Mouse (Mus musculus) hindbrain, embryonic 16.5 days (tissue): ENCODE measurements at regions not wholly inside any gene's neighbourhood (a gene's known extent, or its start where the extent isn't known, plus 50 kb on each side); places are given as distances from the start of the nearest gene placed in this dataset.

Experiments used
- ATAC-seq: fragments of 200-750 bp; cut with Nextera tagmentation; 2 replicates; pipeline ENCODE4 v1.8.0; 2017; ENCODE audit warnings: moderate TSS enrichment, moderate library complexity
- H3K27ac ChIP-seq: fragments of 300-500 bp; sonication (generic); 2 replicates; pipeline ENCODE4 v1.5.1; 2014; ENCODE audit warnings: low read depth, mild to moderate bottlenecking, control low read depth, low read length, moderate library complexity
- H3K27me3 ChIP-seq: fragments of 300-500 bp; sonication (generic); replicated peaks from 2 replicates; pipeline ENCODE4 v1.6.1; 2014; ENCODE audit warnings: low read length; ENCODE audit not compliant: control insufficient read depth, insufficient read depth
- H3K36me3 ChIP-seq: fragments of 300-500 bp; sonication (generic); 2 replicates; pipeline ENCODE4 v1.6.1; 2014; ENCODE audit warnings: mild to moderate bottlenecking, low read length, moderate library complexity, mixed read lengths; ENCODE audit not compliant: control insufficient read depth, insufficient read depth
- H3K4me1 ChIP-seq: fragments of 300-500 bp; sonication (generic); 2 replicates; pipeline ENCODE4 v1.6.1; 2014; ENCODE audit warnings: low read depth, low read length; ENCODE audit not compliant: control insufficient read depth, insufficient read depth
- H3K4me2 ChIP-seq: fragments of 300-500 bp; sonication (generic); 2 replicates; pipeline ENCODE4 v1.6.1; 2014; ENCODE audit warnings: mild to moderate bottlenecking, low read length, control low read depth, moderate library complexity
- H3K4me3 ChIP-seq: fragments of 300-500 bp; sonication (generic); 2 replicates; pipeline ENCODE4 v1.5.1; 2014; ENCODE audit warnings: mild to moderate bottlenecking, low read length, control low read depth, moderate library complexity
- H3K9ac ChIP-seq: fragments of 300-500 bp; sonication (generic); 2 replicates; pipeline ENCODE4 v1.6.1; 2014; ENCODE audit warnings: low read depth, mild to moderate bottlenecking, control low read depth, low read length, moderate library complexity
- H3K9me3 ChIP-seq: fragments of 300-500 bp; sonication (generic); 2 replicates; pipeline ENCODE4 v1.6.1; 2014; ENCODE audit warnings: mild to moderate bottlenecking, low read length, moderate library complexity; ENCODE audit not compliant: control insufficient read depth
- WGBS: fragments of 180-500 bp; shearing (Covaris S2); extraction: QIAGEN DNeasy Blood & Tissue Kit; methylation state at CpG from one replicate; pipeline ENCODE4 v1.1.7; 2014; 5-methylcytosine and 5-hydroxymethylcytosine counted together

- no peaks in the 10 kb centered on the region for H3K36me3 ChIP-seq
- no peaks in the 10 kb centered on the region for H3K9me3 ChIP-seq
- WGBS: 77% methylated on average over 5 of the region's 5 CpGs
- no peak for ATAC-seq
- no peak overlapping the region for H3K27ac ChIP-seq
- no peaks in the 10 kb centered on the region for H3K4me1 ChIP-seq
- no peaks in the 10 kb centered on the region for H3K27me3 ChIP-seq
- H3K9ac ChIP-seq: no peak overlapping the region
- no peak overlapping the region for H3K4me2 ChIP-seq
- no peak overlapping the region for H3K4me3 ChIP-seq
Measured at GRCm38 (mm10) chr4:58698828-58699227, 88.7 kb downstream of the Olfr267 start.

- 62% methylated on average over 4 of the region's 4 CpGs for WGBS
- Histone ChIP-seq H3K36me3 (no peaks in the 10 kb centered on the region), H3K27me3 (no peaks in the 10 kb centered on the region), H3K27ac (no peak overlapping the region), H3K4me1 (no peaks in the 10 kb centered on the region), H3K9me3 (no peaks in the 10 kb centered on the region), H3K9ac (no peak overlapping the region), H3K4me2 (no peak overlapping the region), H3K4me3 (no peak overlapping the region)
- ATAC-seq: no peak
Measured at GRCm38 (mm10) chr4:58696684-58697083, 90.8 kb downstream of the Olfr267 start.

- no peak for ATAC-seq
- Histone ChIP-seq H3K9ac (no peak overlapping the region), H3K27me3 (no peaks in the 10 kb centered on the region), H3K36me3 (no peaks in the 10 kb centered on the region), H3K4me1 (no peaks in the 10 kb centered on the region), H3K4me2 (no peak overlapping the region), H3K4me3 (no peak overlapping the region), H3K27ac (no peak overlapping the region), H3K9me3 (no peaks in the 10 kb centered on the region)
- 68% methylated on average over 6 of the region's 6 CpGs for WGBS
Measured at GRCm38 (mm10) chr4:58695281-58695680, 92.2 kb downstream of the Olfr267 start.

GRCm38 (mm10) chr4:58693018-58693417, 94.5 kb downstream of the Olfr267 start:
- 85% methylated on average over 6 of the region's 6 CpGs for WGBS
- Histone ChIP-seq H3K27ac (no peak overlapping the region), H3K4me2 (no peak overlapping the region), H3K4me1 (no peaks in the 10 kb centered on the region), H3K9ac (no peak overlapping the region), H3K36me3 (no peaks in the 10 kb centered on the region), H3K27me3 (no peaks in the 10 kb centered on the region), H3K4me3 (no peak overlapping the region), H3K9me3 (no peaks in the 10 kb centered on the region)
- ATAC-seq: no peak

GRCm38 (mm10) chr4:58681926-58682325, 105.6 kb downstream of the Olfr267 start:
- 85% methylated on average over 4 of the region's 4 CpGs for WGBS
- Histone ChIP-seq H3K4me2 (no peak overlapping the region), H3K27me3 (no peaks in the 10 kb centered on the region), H3K4me1 (no peaks in the 10 kb centered on the region), H3K9me3 (no peaks in the 10 kb centered on the region), H3K36me3 (no peaks in the 10 kb centered on the region), H3K9ac (no peak overlapping the region), H3K27ac (no peak overlapping the region), H3K4me3 (no peak overlapping the region)
- no peak for ATAC-seq

GRCm38 (mm10) chr4:58677701-58678385, 109.7 kb downstream of the Olfr267 start:
- H3K27ac ChIP-seq: no peak overlapping the region
- WGBS: 49% methylated on average over 6 of the region's 6 CpGs
- H3K36me3 ChIP-seq: no peaks in the 10 kb centered on the region
- no peak overlapping the region for H3K9ac ChIP-seq
- no peak for ATAC-seq
- H3K4me2 ChIP-seq: no peak overlapping the region
- no peak overlapping the region for H3K4me3 ChIP-seq
- H3K27me3 ChIP-seq: no peaks in the 10 kb centered on the region
- no peaks in the 10 kb centered on the region for H3K9me3 ChIP-seq
- no peaks in the 10 kb centered on the region for H3K4me1 ChIP-seq

- Histone ChIP-seq H3K4me3 (no peak overlapping the region), H3K4me2 (peak overlapping the region; percentile 15; the same call in 1 of the 2 replicates)
- 67% methylated on average over 14 of the region's 14 CpGs for WGBS
Measured at GRCm38 (mm10) chr4:58671406-58672035, 116.0 kb downstream of the Olfr267 start.

GRCm38 (mm10) chr4:58670906-58671250, 116.6 kb downstream of the Olfr267 start:
- H3K27ac ChIP-seq: no peak overlapping the region

More at GRCm38 (mm10) chr4:58671406-58672035, 116.0 kb downstream of the Olfr267 start:
- Histone ChIP-seq H3K27me3 (no peaks in the 10 kb centered on the region), H3K9me3 (no peaks in the 10 kb centered on the region), H3K27ac (no peak overlapping the region), H3K9ac (no peak overlapping the region), H3K4me1 (peaks cover 7% of the 10 kb centered on the region), H3K36me3 (no peaks in the 10 kb centered on the region)
- ATAC-seq: no peak

GRCm38 (mm10) chr4:58670107-58670905, 116.6 kb upstream of the Lpar1 start:
- no peaks in the 10 kb centered on the region for H3K27me3 ChIP-seq
- no peaks in the 10 kb centered on the region for H3K36me3 ChIP-seq
- peak; percentile 67 for ATAC-seq
- no peak overlapping the region for H3K27ac ChIP-seq
- H3K9me3 ChIP-seq: no peaks in the 10 kb centered on the region
- no peak overlapping the region for H3K4me3 ChIP-seq
- WGBS: 24% methylated on average over 15 of the region's 15 CpGs
- H3K4me2 ChIP-seq: peak overlapping the region; percentile 44
- H3K9ac ChIP-seq: no peak overlapping the region
- H3K4me1 ChIP-seq: peaks cover 7% of the 10 kb centered on the region

More at GRCm38 (mm10) chr4:58670906-58671250, 116.6 kb downstream of the Olfr267 start:
- Histone ChIP-seq H3K27me3 (no peaks in the 10 kb centered on the region), H3K9ac (no peak overlapping the region), H3K4me3 (no peak overlapping the region), H3K4me1 (peaks cover 7% of the 10 kb centered on the region), H3K9me3 (no peaks in the 10 kb centered on the region), H3K4me2 (peak overlapping the region; percentile 44), H3K36me3 (no peaks in the 10 kb centered on the region)
- ATAC-seq: no peak
- 20% methylated on average over 6 of the region's 6 CpGs for WGBS
